Mouse (Mus musculus): ENCODE measurements around the gene Asprv1. TPM values are rescaled to one million over a fixed set of nuclear protein-coding genes. Genes with fewer than 3 reads are reported as not detected.

The Asprv1 gene
- polyA plus RNA-seq, 1 experiment from 2014 or later = 0.92 TPM

GRCm38 (mm10) chr6:86607471-86607870 lies 20.5 kb upstream of the Asprv1 start:
- no peak overlapping the region for H3K9ac ChIP-seq (replicated peaks; ENCODE audit: low read depth, low read length)
- WGBS = 80% methylated on average over 6 of the region's 6 CpGs

GRCm38 (mm10) chr6:86609235-86609634 lies 18.7 kb upstream of the Asprv1 start:
- no peak for ATAC-seq
- Histone ChIP-seq H3K27ac (ENCODE audit: low read length) (no peak overlapping the region), H3K9me3 (ENCODE audit: control insufficient read depth, low read length) (no peaks in the 10 kb centered on the region), H3K4me3 (replicated peaks; ENCODE audit: low read length) (no peak overlapping the region), H3K9ac (replicated peaks; ENCODE audit: low read depth, low read length) (no peak overlapping the region), H3K36me3 (ENCODE audit: control insufficient read depth, insufficient read depth) (no peaks in the 10 kb centered on the region), H3K4me2 (ENCODE audit: low read length) (no peak overlapping the region), H3K27me3 (replicated peaks; ENCODE audit: control insufficient read depth, insufficient read depth, low read length) (no peaks in the 10 kb centered on the region), H3K4me1 (replicated peaks; ENCODE audit: control insufficient read depth, insufficient read depth, low read length) (no peaks in the 10 kb centered on the region)
- WGBS = 90% methylated on average over 6 of the region's 6 CpGs

More at GRCm38 (mm10) chr6:86607471-86607870, 20.5 kb upstream of the Asprv1 start:
- no peak for ATAC-seq
- Histone ChIP-seq H3K27ac (ENCODE audit: low read length) (no peak overlapping the region), H3K4me3 (replicated peaks; ENCODE audit: low read length) (no peak overlapping the region), H3K27me3 (replicated peaks; ENCODE audit: control insufficient read depth, insufficient read depth, low read length) (no peaks in the 10 kb centered on the region), H3K36me3 (ENCODE audit: control insufficient read depth, insufficient read depth) (no peaks in the 10 kb centered on the region), H3K4me1 (replicated peaks; ENCODE audit: control insufficient read depth, insufficient read depth, low read length) (no peaks in the 10 kb centered on the region), H3K9me3 (ENCODE audit: control insufficient read depth, low read length) (no peaks in the 10 kb centered on the region), H3K4me2 (ENCODE audit: low read length) (no peak overlapping the region)

- no peak overlapping the region for H3K27ac ChIP-seq (ENCODE audit: low read length)
- H3K36me3 ChIP-seq (ENCODE audit: control insufficient read depth, insufficient read depth) = no peaks in the 10 kb centered on the region
- H3K9me3 ChIP-seq (ENCODE audit: control insufficient read depth, low read length) = no peaks in the 10 kb centered on the region
- no peaks in the 10 kb centered on the region for H3K27me3 ChIP-seq (replicated peaks; ENCODE audit: control insufficient read depth, insufficient read depth, low read length)
- no peak overlapping the region for H3K4me3 ChIP-seq (replicated peaks; ENCODE audit: low read length)
- 72% methylated on average over 5 of the region's 5 CpGs for WGBS
- H3K4me2 ChIP-seq (ENCODE audit: low read length) = no peak overlapping the region
- H3K9ac ChIP-seq (replicated peaks; ENCODE audit: low read depth, low read length) = no peak overlapping the region
- H3K4me1 ChIP-seq (replicated peaks; ENCODE audit: control insufficient read depth, insufficient read depth, low read length) = no peaks in the 10 kb centered on the region
- ATAC-seq = no peak
Observed at GRCm38 (mm10) chr6:86610714-86611113, 17.2 kb upstream of the Asprv1 start.

- no peak overlapping the region for H3K4me2 ChIP-seq (ENCODE audit: low read length)
- H3K27me3 ChIP-seq (replicated peaks; ENCODE audit: control insufficient read depth, insufficient read depth, low read length) = no peaks in the 10 kb centered on the region
- H3K9me3 ChIP-seq (ENCODE audit: control insufficient read depth, low read length) = no peaks in the 10 kb centered on the region
- H3K27ac ChIP-seq (ENCODE audit: low read length) = no peak overlapping the region
- no peaks in the 10 kb centered on the region for H3K36me3 ChIP-seq (ENCODE audit: control insufficient read depth, insufficient read depth)
- no peak for ATAC-seq
- H3K9ac ChIP-seq (replicated peaks; ENCODE audit: low read depth, low read length) = no peak overlapping the region
- H3K4me3 ChIP-seq (replicated peaks; ENCODE audit: low read length) = no peak overlapping the region
- 87% methylated on average over 4 of the region's 4 CpGs for WGBS
- H3K4me1 ChIP-seq (replicated peaks; ENCODE audit: control insufficient read depth, insufficient read depth, low read length) = no peaks in the 10 kb centered on the region
Observed at GRCm38 (mm10) chr6:86615301-86615700, 12.7 kb upstream of the Asprv1 start.

GRCm38 (mm10) chr6:86623201-86623600 lies 4.8 kb upstream of the Asprv1 start:
- ATAC-seq = no peak
- Histone ChIP-seq H3K27me3 (replicated peaks; ENCODE audit: control insufficient read depth, insufficient read depth, low read length) (no peaks in the 10 kb centered on the region), H3K9ac (replicated peaks; ENCODE audit: low read depth, low read length) (no peak overlapping the region), H3K4me1 (replicated peaks; ENCODE audit: control insufficient read depth, insufficient read depth, low read length) (no peaks in the 10 kb centered on the region), H3K36me3 (ENCODE audit: control insufficient read depth, insufficient read depth) (no peaks in the 10 kb centered on the region), H3K4me2 (ENCODE audit: low read length) (no peak overlapping the region), H3K4me3 (replicated peaks; ENCODE audit: low read length) (no peak overlapping the region), H3K9me3 (ENCODE audit: control insufficient read depth, low read length) (no peaks in the 10 kb centered on the region), H3K27ac (ENCODE audit: low read length) (no peak overlapping the region)
- WGBS = 85% methylated on average over 4 of the region's 4 CpGs

- Histone ChIP-seq H3K27ac (ENCODE audit: low read length) (no peak overlapping the region), H3K4me1 (replicated peaks; ENCODE audit: control insufficient read depth, insufficient read depth, low read length) (no peaks in the 10 kb centered on the region), H3K9me3 (ENCODE audit: control insufficient read depth, low read length) (no peaks in the 10 kb centered on the region), H3K36me3 (ENCODE audit: control insufficient read depth, insufficient read depth) (no peaks in the 10 kb centered on the region), H3K4me3 (replicated peaks; ENCODE audit: low read length) (no peak overlapping the region), H3K4me2 (ENCODE audit: low read length) (no peak overlapping the region), H3K27me3 (replicated peaks; ENCODE audit: control insufficient read depth, insufficient read depth, low read length) (no peaks in the 10 kb centered on the region), H3K9ac (replicated peaks; ENCODE audit: low read depth, low read length) (no peak overlapping the region)
- 54% methylated on average over 18 of the region's 18 CpGs for WGBS
- no peak for ATAC-seq
Observed at GRCm38 (mm10) chr6:86624074-86625030, 3.6 kb upstream of the Asprv1 start.

GRCm38 (mm10) chr6:86630141-86630540 lies 2.2 kb downstream of the Asprv1 start:
- WGBS = 43% methylated on average over 3 of the region's 3 CpGs
- Histone ChIP-seq H3K9me3 (ENCODE audit: control insufficient read depth, low read length) (no peaks in the 10 kb centered on the region), H3K27ac (ENCODE audit: low read length) (no peak overlapping the region), H3K4me2 (ENCODE audit: low read length) (no peak overlapping the region), H3K27me3 (replicated peaks; ENCODE audit: control insufficient read depth, insufficient read depth, low read length) (no peaks in the 10 kb centered on the region), H3K4me3 (replicated peaks; ENCODE audit: low read length) (no peak overlapping the region), H3K4me1 (replicated peaks; ENCODE audit: control insufficient read depth, insufficient read depth, low read length) (no peaks in the 10 kb centered on the region), H3K36me3 (ENCODE audit: control insufficient read depth, insufficient read depth) (no peaks in the 10 kb centered on the region), H3K9ac (replicated peaks; ENCODE audit: low read depth, low read length) (no peak overlapping the region)
- ATAC-seq = no peak

GRCm38 (mm10) chr6:86636495-86636894 lies 8.5 kb downstream of the Asprv1 start:
- no peak overlapping the region for H3K4me2 ChIP-seq (ENCODE audit: low read length)
- no peaks in the 10 kb centered on the region for H3K27me3 ChIP-seq (replicated peaks; ENCODE audit: control insufficient read depth, insufficient read depth, low read length)
- H3K4me1 ChIP-seq (replicated peaks; ENCODE audit: control insufficient read depth, insufficient read depth, low read length) = no peaks in the 10 kb centered on the region
- no peaks in the 10 kb centered on the region for H3K9me3 ChIP-seq (ENCODE audit: control insufficient read depth, low read length)
- no peak overlapping the region for H3K9ac ChIP-seq (replicated peaks; ENCODE audit: low read depth, low read length)
- 76% methylated on average over 2 of the region's 2 CpGs for WGBS
- no peak overlapping the region for H3K27ac ChIP-seq (ENCODE audit: low read length)
- H3K4me3 ChIP-seq (replicated peaks; ENCODE audit: low read length) = no peak overlapping the region
- H3K36me3 ChIP-seq (ENCODE audit: control insufficient read depth, insufficient read depth) = no peaks in the 10 kb centered on the region
- no peak for ATAC-seq

- 68% methylated on average over 3 of the region's 4 CpGs for WGBS
- Histone ChIP-seq H3K4me2 (ENCODE audit: low read length) (no peak overlapping the region), H3K4me1 (replicated peaks; ENCODE audit: control insufficient read depth, insufficient read depth, low read length) (no peaks in the 10 kb centered on the region), H3K36me3 (ENCODE audit: control insufficient read depth, insufficient read depth) (no peaks in the 10 kb centered on the region), H3K9me3 (ENCODE audit: control insufficient read depth, low read length) (no peaks in the 10 kb centered on the region), H3K9ac (replicated peaks; ENCODE audit: low read depth, low read length) (no peak overlapping the region), H3K27me3 (replicated peaks; ENCODE audit: control insufficient read depth, insufficient read depth, low read length) (no peaks in the 10 kb centered on the region), H3K27ac (ENCODE audit: low read length) (no peak overlapping the region), H3K4me3 (replicated peaks; ENCODE audit: low read length) (no peak overlapping the region)
- no peak for ATAC-seq
Observed at GRCm38 (mm10) chr6:86637171-86637835, 9.3 kb downstream of the Asprv1 start.
